Mouse (Mus musculus) kidney, adult 10 weeks (tissue): ENCODE results near the gene Poc5. TPM values are rescaled to one million over a fixed set of nuclear protein-coding genes. Genes with fewer than 3 reads are reported as not detected.

Experiments used
- polyA plus RNA-seq: library from polyadenylated mRNA; stranded (reverse); fragments of 350-450 nt; fragmentation: Illumina TruSeq; extraction: RNeasy Lipid Tissue Mini Kit (QIAGEN cat#74804); gene quantifications from one replicate; pipeline ENCODE4 v1.2.3, GENCODE M21; 2014; ENCODE audit warnings: low read depth, low replicate concordance

Gene Poc5
- 10.4 TPM for polyA plus RNA-seq

DNA sequence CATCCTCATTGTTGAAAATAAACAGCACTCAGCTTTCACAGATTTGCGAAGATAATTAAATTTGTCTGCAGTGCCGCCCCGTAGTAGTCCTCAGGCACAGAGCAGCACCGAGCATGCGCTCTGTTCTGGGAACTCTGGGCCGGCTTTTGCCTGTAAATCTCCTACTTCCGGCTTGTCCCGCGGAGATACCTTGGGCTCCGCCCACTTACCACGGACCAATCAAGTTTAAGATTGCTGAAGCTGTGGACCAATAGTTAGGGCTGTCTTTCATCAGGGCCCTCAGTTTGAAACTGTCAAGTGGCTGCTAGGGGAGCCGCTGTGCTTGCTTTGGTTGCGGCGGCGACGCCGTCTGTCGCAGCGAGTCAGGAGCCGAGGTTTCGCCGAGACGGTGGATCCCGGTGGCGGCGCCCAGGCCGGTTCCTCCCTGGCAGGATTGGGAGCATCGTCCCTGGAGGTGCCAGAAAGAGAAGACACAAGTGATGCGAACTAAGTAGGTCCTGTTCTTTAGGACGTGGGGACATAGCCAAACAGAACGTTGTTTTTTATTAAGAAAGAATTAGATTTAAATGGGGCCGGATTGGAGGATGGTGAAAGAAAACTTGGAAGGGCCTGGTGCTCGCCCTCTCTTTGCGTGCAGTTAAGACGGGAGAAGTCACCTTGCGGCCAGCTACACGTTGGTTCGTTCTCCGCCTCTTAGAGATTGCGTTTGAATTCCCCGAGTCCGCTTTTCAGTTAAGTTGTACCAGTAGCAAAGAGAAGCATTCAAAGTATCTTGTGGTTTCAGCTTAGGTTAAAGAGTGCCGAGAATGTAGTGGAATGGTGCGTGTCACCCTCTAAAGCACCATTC is at the start of gene Poc5:
Poc5 (plus strand) TSS at position 253 of the 847 bp plus-strand sequence.

Other genes starting within 250 kb of the Poc5 start
- 1.4 TPM for gene Ankdd1b, start 82.9 kb downstream of the Poc5 start, polyA plus RNA-seq
- not detected for gene Gm17622, start 102.4 kb downstream of the Poc5 start, polyA plus RNA-seq
- 21.3 TPM for gene Polk, start 154.3 kb downstream of the Poc5 start, polyA plus RNA-seq
- 115 TPM for gene Col4a3bp, start 154.3 kb downstream of the Poc5 start, polyA plus RNA-seq